Mouse (Mus musculus) liver, embryonic 11.5 days (tissue): Measurements from ENCODE around the gene Nxph1. TPM values are rescaled to one million over a fixed set of nuclear protein-coding genes. Genes with fewer than 3 reads are reported as not detected.

Source experiments
- ATAC-seq: fragments of 200-750 bp; cut with Nextera tagmentation; replicated peaks from 2 replicates; pipeline ENCODE4 v1.8.0; 2017; ENCODE audit warnings: moderate number of reproducible peaks, mild to moderate bottlenecking, moderate TSS enrichment, moderate library complexity; ENCODE audit not compliant: low FRiP score
- DNase-seq: peaks from one replicate; pipeline ENCODE4 v3.0.0-alpha.2; 2017; ENCODE audit warnings: low spot score
- H3K27ac ChIP-seq: fragments of 300-500 bp; sonication (generic); 2 replicates; pipeline ENCODE4 v1.5.1; 2014; ENCODE audit warnings: mild to moderate bottlenecking, low read depth, low read length, control low read depth
- H3K27me3 ChIP-seq: fragments of 300-500 bp; sonication (generic); replicated peaks from 2 replicates; pipeline ENCODE4 v1.6.1; 2014; ENCODE audit warnings: low read length, mixed read lengths; ENCODE audit not compliant: control insufficient read depth, insufficient read depth
- H3K36me3 ChIP-seq: fragments of 300-500 bp; sonication (generic); 2 replicates; pipeline ENCODE4 v1.6.1; 2014; ENCODE audit warnings: mild to moderate bottlenecking, low read length, moderate library complexity, mixed read lengths; ENCODE audit not compliant: control insufficient read depth, insufficient read depth
- H3K4me1 ChIP-seq: fragments of 300-500 bp; sonication (generic); replicated peaks from 2 replicates; pipeline ENCODE4 v1.6.1; 2014; ENCODE audit warnings: low read length, mixed read lengths; ENCODE audit not compliant: control insufficient read depth, insufficient read depth
- H3K4me2 ChIP-seq: fragments of 300-500 bp; sonication (generic); 2 replicates; pipeline ENCODE4 v1.6.1; 2014; ENCODE audit warnings: mild to moderate bottlenecking, control low read depth, moderate library complexity
- H3K4me3 ChIP-seq: fragments of 300-500 bp; sonication (generic); 2 replicates; pipeline ENCODE4 v1.5.1; 2014; ENCODE audit warnings: low read depth, low read length, control low read depth
- H3K9ac ChIP-seq: fragments of 300-500 bp; sonication (generic); 2 replicates; pipeline ENCODE4 v1.6.1; 2014; ENCODE audit warnings: low read depth, low read length, control low read depth
- H3K9me3 ChIP-seq: fragments of 300-500 bp; sonication (generic); 2 replicates; pipeline ENCODE4 v1.6.1; 2016; ENCODE audit warnings: low read length, inconsistent platforms, mixed read lengths; ENCODE audit not compliant: control insufficient read depth
- WGBS: fragments of 180-500 bp; shearing (Covaris S2); extraction: QIAGEN DNeasy Blood & Tissue Kit; methylation state at CpG from one replicate; pipeline ENCODE4 v1.1.7; 2014; 5-methylcytosine and 5-hydroxymethylcytosine counted together
- polyA plus RNA-seq: library from polyadenylated mRNA; unstranded; fragments of >200 nt; fragmentation: Nextera tagmentation; extraction: Ambion mirVana; gene quantifications from 2 replicates; pipeline ENCODE4 v1.2.1, GENCODE M21; 2014

Nxph1 gene
- polyA plus RNA-seq, 1 experiment from 2014 or later = not detected

- no peaks in the 10 kb centered on the region for H3K9me3 ChIP-seq
- no peak overlapping the region for H3K4me2 ChIP-seq
- DNase-seq (no peak), ATAC-seq (no peak)
- no peak overlapping the region for H3K9ac ChIP-seq
- H3K27me3 ChIP-seq = no peaks in the 10 kb centered on the region
- no peak overlapping the region for H3K27ac ChIP-seq
- no peaks in the 10 kb centered on the region for H3K4me1 ChIP-seq
- no peak overlapping the region for H3K4me3 ChIP-seq
- no peaks in the 10 kb centered on the region for H3K36me3 ChIP-seq
- WGBS = 57% methylated on average over 3 of the region's 3 CpGs
Measured at GRCm38 (mm10) chr6:9002686-9003085, 54.5 kb downstream of the Nxph1 start.

GRCm38 (mm10) chr6:9026631-9027030 lies 78.4 kb downstream of the Nxph1 start:
- no peak for ATAC-seq
- no peaks in the 10 kb centered on the region for H3K9me3 ChIP-seq
- no peak overlapping the region for H3K9ac ChIP-seq
- 91% methylated on average over 1 of the region's 1 CpGs for WGBS
- no peaks in the 10 kb centered on the region for H3K36me3 ChIP-seq
- no peak overlapping the region for H3K27ac ChIP-seq
- DNase-seq = no peak
- H3K4me2 ChIP-seq = no peak overlapping the region
- no peaks in the 10 kb centered on the region for H3K4me1 ChIP-seq
- no peaks in the 10 kb centered on the region for H3K27me3 ChIP-seq
- no peak overlapping the region for H3K4me3 ChIP-seq

- Histone ChIP-seq H3K27me3 (no peaks in the 10 kb centered on the region), H3K9ac (no peak overlapping the region), H3K27ac (no peak overlapping the region), H3K4me3 (no peak overlapping the region), H3K4me1 (no peaks in the 10 kb centered on the region), H3K4me2 (no peak overlapping the region), H3K9me3 (no peaks in the 10 kb centered on the region), H3K36me3 (no peaks in the 10 kb centered on the region)
- WGBS = 64% methylated on average over 4 of the region's 4 CpGs
- ATAC-seq = no peak
- DNase-seq = no peak
Measured at GRCm38 (mm10) chr6:9027146-9027545, 78.9 kb downstream of the Nxph1 start.

GRCm38 (mm10) chr6:9028501-9028900 lies 80.3 kb downstream of the Nxph1 start:
- Histone ChIP-seq H3K27me3 (no peaks in the 10 kb centered on the region), H3K4me2 (no peak overlapping the region), H3K9ac (no peak overlapping the region), H3K36me3 (no peaks in the 10 kb centered on the region), H3K27ac (no peak overlapping the region), H3K4me1 (no peaks in the 10 kb centered on the region), H3K9me3 (no peaks in the 10 kb centered on the region), H3K4me3 (no peak overlapping the region)
- 59% methylated on average over 1 of the region's 1 CpGs for WGBS
- ATAC-seq = no peak
- no peak for DNase-seq

- Histone ChIP-seq H3K27me3 (no peaks in the 10 kb centered on the region), H3K36me3 (no peaks in the 10 kb centered on the region), H3K9me3 (no peaks in the 10 kb centered on the region), H3K4me1 (no peaks in the 10 kb centered on the region), H3K4me3 (no peak overlapping the region), H3K4me2 (no peak overlapping the region), H3K27ac (no peak overlapping the region), H3K9ac (no peak overlapping the region)
- ATAC-seq = no peak
- WGBS = 86% methylated on average over 1 of the region's 1 CpGs
- no peak for DNase-seq
Measured at GRCm38 (mm10) chr6:9039286-9039685, 91.1 kb downstream of the Nxph1 start.

GRCm38 (mm10) chr6:9040991-9041390 lies 92.8 kb downstream of the Nxph1 start:
- Histone ChIP-seq H3K27ac (no peak overlapping the region), H3K4me1 (no peaks in the 10 kb centered on the region), H3K4me3 (no peak overlapping the region), H3K27me3 (no peaks in the 10 kb centered on the region), H3K9me3 (no peaks in the 10 kb centered on the region), H3K9ac (no peak overlapping the region), H3K4me2 (no peak overlapping the region), H3K36me3 (no peaks in the 10 kb centered on the region)
- ATAC-seq = no peak
- no peak for DNase-seq
- WGBS = 81% methylated on average over 3 of the region's 3 CpGs

DNA sequence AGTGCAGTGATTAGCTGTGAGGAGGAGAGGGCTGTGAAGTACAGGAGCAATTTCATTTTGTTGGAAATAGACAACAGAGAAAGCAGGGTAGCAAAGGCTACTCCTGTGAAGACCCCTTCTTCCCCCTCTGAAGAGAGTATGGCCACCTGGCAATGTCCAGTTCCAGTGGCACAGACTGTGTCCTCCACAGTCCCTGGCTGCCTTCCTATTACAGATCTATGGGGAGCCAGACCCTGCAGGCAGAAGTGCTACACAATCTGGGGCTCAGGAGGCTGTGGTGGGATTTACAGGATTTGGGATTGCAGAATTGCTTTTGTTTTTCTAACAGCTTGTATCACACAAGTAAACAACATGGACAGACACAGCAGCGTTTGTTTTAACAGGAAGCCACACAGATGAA lies 94.2 kb downstream of the Nxph1 start:
- WGBS = 31% methylated on average over 1 of the region's 1 CpGs
- no peaks in the 10 kb centered on the region for H3K9me3 ChIP-seq
- no peaks in the 10 kb centered on the region for H3K4me1 ChIP-seq
- H3K36me3 ChIP-seq = no peaks in the 10 kb centered on the region
- H3K9ac ChIP-seq = no peak overlapping the region
- H3K4me2 ChIP-seq = no peak overlapping the region
- DNase-seq (no peak), ATAC-seq (no peak)
- no peak overlapping the region for H3K4me3 ChIP-seq
- H3K27me3 ChIP-seq = no peaks in the 10 kb centered on the region
- no peak overlapping the region for H3K27ac ChIP-seq

- H3K36me3 ChIP-seq = no peaks in the 10 kb centered on the region
- H3K4me2 ChIP-seq = no peak overlapping the region
- H3K9me3 ChIP-seq = no peaks in the 10 kb centered on the region
- no peak overlapping the region for H3K9ac ChIP-seq
- no peak overlapping the region for H3K27ac ChIP-seq
- DNase-seq (no peak), ATAC-seq (no peak)
- no peak overlapping the region for H3K4me3 ChIP-seq
- no peaks in the 10 kb centered on the region for H3K27me3 ChIP-seq
- WGBS = 56% methylated on average over 2 of the region's 2 CpGs
- H3K4me1 ChIP-seq = no peaks in the 10 kb centered on the region
Measured at GRCm38 (mm10) chr6:9046815-9047214, 98.6 kb downstream of the Nxph1 start.

GRCm38 (mm10) chr6:9061261-9062105 lies 113.3 kb downstream of the Nxph1 start:
- Histone ChIP-seq H3K9ac (no peak overlapping the region), H3K4me1 (no peaks in the 10 kb centered on the region), H3K36me3 (no peaks in the 10 kb centered on the region), H3K27me3 (no peaks in the 10 kb centered on the region), H3K9me3 (no peaks in the 10 kb centered on the region), H3K4me2 (no peak overlapping the region), H3K27ac (no peak overlapping the region), H3K4me3 (no peak overlapping the region)
- ATAC-seq (no peak), DNase-seq (no peak)
- WGBS = 75% methylated on average over 4 of the region's 4 CpGs
